Mouse (Mus musculus) testis, postnatal 10 days (tissue): ENCODE measurements at regions not wholly inside any gene's neighbourhood (a gene's known extent, or its start where the extent isn't known, plus 50 kb on each side); places are given as distances from the start of the nearest gene placed in this dataset.
A peak's percentile ranks its signal among the peaks of the same experiment; 100 is the strongest.
"Not testable (repeated sequence)": the region's sequence is repeated elsewhere in the genome, so short reads cannot be mapped to it uniquely, and the experiment has no call there.

Experiments
- DNase-seq: peaks from one replicate; pipeline ENCODE4 v3.0.0; 2021; ENCODE audit warnings: low spot score

DNA sequence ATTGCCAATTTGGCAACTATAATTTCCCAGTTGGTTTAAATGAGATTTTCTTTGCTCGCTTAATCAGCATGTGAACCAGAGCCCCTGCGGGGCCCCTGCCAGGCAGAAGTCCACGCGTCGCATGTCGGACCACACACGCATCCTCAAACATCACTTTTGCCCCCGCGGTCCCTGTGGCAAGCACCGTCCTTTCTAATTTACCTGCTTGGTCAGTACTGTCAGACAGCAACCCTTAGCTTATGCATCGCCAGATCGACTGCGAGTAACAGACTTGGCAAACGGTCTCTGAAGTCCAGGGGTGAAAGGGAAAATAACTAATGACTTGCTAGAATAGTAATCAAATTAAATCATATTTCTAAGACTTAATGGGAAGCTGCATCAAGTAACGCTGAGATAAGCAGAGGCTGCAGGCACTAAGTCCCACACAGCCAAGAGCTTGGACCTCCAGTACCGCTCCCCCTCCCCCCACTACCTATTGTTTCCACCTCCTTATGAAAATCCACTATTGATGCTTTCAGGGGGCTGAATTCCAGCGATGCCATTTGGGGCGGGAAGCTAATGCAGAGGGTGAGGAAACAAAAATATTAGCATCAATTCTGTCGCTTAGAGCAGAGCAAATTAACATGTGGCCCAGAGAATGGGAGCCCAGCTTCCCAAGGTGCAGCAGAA, 142.0 kb upstream of the Cntnap4 start:
- DNase-seq: no peak

DNA sequence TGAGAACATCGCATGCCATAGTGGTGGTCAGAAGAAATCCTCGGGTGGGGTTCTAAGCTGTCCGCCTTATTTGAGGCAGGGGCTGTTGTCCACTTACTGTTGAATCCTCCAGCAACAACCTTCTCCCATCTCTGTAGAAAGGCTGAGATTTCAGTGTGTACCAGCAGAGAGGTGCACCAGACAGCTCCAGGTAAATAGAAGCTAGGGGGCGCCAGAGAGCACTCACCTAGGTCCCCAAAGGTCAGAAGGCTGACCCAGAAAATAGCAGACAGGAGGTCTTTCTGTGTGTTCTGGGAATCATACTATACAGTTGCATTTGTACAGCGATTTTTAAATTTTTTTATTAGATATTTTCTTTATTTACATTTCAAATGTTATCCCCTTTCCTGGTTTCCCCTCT, 157.9 kb upstream of the Cntnap4 start:
- DNase-seq: no peak

DNA sequence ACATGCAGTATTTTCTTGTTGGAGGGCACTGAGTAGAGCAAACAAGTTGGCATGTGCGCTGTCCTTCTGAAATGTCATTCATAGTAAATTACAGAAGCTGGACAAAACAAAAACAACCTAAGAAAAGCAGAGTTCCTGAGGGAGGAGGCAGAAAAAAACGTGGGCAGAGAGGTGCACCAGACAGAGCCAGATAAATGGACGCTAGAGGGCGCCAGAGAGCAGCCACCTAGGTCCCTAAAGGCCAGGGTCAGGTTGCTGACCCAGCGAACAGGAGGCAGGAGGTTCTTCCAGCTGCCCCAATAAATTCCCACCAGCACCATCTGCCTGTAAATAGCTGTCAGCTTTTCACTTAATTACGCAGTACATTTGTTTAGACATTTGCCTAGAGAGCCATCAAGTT, 158.6 kb upstream of the Cntnap4 start:
- peak; percentile 69 for DNase-seq

DNA sequence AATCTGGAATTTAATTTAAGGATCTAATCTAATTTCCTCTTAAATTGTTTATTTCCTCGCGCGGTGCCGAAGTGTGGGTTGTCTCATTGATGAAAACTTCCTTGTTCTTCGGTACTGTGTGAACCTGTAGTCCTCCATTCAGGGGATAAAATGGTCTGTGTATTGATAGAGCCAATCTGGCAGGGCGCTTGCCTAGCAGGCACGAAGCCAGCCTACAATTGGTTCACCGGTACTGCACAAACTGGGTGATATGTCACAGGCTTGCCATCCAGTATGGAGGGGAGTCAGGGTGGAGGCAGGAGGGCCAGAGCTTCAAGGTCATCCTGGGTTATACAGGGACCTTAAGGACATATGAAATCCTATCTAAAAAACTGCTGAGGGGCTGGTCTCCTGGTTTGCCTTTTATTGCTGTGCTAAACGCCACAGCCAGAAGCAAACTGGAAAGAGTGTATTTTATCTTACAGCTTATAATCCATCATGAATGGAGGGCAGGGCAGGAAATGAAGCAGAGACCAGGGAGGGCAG, 161.6 kb upstream of the Cntnap4 start:
- no peak for DNase-seq

DNA sequence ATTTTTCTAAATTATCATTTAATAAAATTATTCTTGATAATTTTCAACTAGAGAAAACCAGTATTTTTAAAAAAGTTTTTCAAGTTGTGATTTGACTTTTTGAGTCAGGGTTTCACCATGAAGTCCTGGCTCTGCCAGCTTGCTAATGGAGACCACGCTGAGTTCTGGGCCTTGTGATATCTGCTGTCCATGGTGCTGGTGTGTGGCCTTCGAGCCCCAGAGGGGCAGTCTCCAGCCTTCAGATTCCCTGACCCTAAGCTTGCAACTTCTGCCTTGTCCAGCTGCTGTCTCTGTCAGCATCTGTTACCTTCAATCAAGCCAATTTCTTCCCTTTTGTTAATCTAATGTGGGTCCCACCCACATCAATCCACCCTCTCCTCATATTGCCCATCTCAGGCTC, 165.8 kb upstream of the Cntnap4 start:
- peak; percentile 53 for DNase-seq

DNA sequence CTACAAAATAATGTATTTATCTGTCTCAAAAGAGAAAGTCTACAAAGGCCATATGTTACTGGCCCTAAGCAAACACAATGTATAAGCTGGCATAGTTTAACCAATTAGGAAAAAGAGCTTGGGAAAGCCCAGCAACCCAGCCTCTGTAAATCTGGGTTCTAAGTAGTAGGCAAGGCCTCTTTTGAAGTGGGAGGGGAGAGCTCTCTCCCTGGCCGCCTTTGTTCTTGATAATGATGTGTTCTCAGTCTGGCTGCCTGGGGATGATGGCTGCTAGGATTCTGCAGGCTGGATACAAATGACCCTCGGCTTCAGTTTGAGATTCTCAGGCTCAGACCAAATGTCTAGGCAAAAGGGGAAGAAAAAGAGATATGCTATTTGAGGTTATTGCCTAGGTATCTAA, 172.4 kb upstream of the Cntnap4 start:
- DNase-seq: no peak

DNA sequence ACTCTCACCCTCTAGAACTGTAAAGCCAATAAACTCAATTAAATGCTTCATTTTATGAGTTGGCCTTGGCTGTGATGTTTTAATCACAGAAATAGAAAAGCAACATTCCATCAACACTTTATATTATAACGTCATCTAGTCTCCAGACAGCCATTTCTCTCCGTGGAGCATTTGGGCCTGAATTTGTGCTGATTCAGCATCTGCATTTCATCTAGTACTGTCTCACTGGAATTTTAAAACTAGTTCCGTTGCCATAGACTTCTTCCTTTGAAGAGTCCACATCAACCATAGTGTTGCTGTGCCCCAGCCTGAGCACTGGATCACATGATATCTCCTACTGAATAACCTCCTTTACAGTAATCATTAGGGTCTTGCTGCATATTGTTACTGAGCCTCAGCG, 179.7 kb upstream of the Cntnap4 start:
- DNase-seq: no peak

DNA sequence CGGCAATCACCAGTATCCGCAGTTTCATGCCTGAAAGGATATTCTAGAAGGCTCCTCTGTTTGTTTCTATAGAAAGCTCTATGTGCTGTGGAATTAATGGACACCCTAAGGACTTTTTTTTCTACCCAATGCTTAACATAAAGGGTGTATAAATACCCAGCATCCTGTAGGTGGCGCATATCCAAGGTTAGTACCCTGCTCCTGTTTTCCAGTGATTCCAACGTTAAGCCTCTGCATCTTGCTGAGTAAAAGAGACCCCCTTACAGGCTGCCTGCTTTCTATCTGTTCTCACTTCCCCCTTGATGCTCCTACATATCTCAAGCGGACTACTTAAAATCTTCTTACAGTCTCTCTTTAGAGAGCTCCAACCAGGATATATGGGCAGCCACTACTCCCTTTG, 221.5 kb upstream of the Cntnap4 start:
- no peak for DNase-seq

DNA sequence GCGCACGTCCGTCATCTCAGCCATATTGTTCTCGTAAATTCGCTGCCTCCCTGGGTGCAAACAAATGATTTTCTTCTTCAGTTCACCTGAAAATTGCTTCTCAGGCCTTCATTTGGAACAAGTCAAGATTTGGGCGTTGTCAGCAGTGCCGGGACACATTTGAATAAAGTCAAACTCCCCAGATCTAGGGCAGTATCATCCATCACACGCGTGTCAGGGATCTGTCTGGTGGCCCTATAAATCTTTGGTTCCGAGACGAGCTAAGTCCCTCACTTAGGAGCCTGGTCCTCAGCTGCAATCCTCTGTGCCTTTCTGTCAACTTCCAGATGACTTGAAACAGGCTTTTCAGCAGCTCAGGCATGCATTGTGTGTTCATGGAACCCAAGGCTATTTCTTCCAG, 236.7 kb upstream of the Cntnap4 start:
- no peak for DNase-seq

DNA sequence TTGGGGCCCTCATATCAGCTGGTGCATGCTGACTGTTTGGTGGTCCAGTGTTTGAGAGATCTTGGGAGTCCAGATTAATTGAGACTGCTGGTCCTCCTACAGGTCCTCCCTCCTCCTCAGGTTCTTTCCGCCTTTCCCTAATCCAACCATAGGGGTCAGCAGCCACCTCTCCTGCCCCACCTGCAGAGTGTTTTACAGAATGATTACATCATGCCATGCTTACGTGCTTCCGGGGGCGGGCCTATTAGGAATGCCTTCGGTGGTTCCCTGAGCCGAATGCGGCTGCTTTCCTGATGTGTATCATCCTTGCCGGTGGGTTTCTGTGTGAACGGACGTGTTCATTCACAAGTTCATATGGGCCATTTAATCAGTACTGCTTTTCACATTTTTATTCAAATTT, 237.8 kb upstream of the Cntnap4 start:
- DNase-seq: no peak

DNA sequence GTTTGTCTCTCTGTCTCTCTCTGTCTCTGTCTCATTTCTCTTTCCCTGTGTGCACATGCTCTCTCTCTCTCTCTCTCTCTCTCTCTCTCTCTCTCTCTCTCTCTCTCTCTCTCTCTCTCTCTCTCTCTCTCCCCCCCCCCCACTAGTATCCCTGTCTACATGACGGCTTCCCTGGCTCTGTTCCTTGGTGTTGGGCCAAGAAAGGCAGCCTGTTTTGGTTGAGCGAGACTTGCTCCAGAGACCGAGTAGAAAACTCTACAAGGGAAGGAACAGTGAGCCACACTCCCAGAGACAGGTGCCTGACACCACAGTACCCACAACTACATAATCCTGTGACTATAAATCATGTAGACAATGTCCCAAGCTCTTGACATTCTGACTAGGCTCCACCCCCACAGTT, 260.0 kb upstream of the Cntnap4 start:
- no peak for DNase-seq

DNA sequence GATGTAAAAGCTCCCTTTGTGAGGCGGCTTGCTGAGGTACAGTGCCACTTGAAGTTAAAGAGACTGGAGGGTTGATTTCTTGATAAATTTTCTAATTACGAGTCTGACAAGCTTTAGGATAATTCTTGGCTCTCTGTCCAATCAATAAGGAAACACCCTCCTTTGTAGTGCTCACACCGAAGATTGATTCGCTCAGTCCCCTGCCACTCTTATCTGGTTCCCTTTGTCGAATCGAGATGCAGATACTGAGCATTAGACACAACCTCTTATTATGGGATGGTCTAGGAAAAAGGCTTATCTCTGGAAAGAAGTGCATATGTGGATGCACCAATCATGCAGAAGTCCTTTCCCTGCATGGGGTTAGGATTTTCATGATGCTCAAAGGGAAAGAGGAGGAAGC, 261.5 kb upstream of the Cntnap4 start:
- no peak for DNase-seq

DNA sequence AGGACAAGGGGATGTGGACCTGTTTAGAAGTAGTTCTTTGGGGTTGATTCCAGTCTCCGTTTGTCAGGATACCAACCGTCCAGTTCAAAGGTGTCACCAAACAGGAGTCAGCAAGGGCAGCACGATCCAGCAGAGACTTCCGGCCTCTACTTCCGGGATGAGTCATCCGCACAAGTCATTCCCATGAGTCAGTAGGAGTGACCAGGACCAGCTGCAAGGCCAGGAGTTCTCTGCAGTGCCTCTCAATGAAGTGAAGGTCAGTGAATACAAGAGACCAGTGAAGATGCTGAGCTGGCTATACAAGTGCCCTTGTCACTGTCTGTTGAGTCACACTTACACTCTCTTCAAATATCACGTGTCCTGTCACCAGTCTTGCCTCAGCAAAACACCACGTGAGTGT, 272.8 kb upstream of the Cntnap4 start:
- no peak for DNase-seq

DNA sequence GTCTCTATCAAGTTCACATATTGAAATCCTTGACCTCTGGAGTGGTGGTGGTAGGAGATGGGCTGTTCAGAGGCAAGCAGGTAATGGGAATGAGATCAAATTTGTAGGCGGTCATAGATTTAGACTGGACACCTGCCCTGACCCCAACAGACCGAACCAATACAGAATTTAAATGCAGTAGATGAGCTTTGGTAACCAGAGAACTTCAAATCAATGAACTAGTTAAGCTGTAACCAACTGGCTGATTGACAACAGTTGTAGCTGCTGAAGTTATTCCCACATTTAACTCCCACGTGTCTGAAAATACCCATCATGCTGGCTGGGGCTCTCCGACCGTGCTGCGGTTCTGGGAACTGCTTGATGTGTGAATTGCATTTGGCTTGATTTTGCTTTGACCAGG, 268.5 kb upstream of the Gm6793 start:
- DNase-seq: no peak

DNA sequence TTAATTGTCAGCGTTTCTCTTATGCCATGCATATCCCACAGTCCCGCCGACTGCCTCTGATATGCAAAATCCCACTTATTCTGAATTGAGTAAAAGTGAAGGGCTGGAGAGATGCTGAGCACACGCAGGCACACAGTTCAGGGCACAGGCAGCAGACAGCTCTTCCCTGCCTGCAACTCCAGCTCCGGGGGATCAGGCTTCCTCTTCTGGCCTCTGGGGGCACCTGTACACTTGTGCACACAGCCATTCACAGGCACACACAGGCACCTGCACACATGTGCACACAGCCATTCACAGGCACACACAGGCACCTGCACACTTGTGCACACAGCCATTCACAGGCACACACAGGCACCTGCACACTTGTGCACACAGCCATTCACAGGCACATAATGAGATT, 254.8 kb upstream of the Gm6793 start:
- no peak for DNase-seq

DNA sequence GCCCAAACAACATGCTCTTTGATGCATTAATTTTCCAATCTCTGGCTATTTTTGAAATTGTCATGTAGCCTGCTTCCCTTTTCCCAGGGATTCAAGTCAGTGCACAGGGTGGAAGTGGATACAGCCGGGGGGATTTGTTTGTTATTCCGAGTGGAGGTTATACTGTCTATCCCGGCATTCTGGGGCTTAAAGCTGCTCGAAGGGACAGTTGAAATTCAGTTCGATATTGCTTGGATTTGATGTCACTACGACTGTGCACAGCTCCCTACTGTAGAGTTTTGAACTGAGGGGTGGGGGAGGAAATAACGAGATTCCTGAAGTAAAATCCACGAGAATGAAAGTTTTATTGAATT, 254.4 kb upstream of the Gm6793 start:
- no peak for DNase-seq

DNA sequence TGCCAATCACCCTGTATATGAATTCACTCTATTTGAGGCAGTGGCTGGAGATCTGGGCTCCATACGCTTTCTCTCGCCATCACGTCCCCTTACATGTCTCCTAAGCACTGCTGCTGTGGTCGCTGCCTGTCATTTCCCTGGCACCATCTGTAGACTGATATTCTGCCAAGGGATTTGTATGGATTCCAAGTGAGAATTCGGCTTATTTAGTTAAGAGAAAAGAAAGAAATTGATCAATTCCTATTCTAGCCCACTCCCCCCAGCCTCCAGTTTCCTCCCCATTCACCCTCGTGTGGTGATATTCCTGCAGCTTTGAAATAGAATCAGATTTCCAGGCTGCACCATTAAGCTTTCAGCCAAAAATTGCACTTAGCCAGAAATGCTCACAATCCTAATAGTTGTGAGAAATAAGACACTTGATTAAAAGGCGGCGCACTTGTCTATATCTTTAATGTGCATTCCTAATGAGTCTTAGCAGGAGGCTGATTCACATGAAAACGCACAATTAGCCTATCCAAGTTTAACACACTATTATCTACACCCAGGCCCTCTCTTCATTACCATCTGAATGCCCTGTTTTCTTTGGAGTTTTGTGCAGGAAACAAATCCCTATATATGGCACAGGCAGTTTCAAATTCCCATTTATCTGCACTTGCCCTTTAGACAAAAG, 253.8 kb upstream of the Gm6793 start:
- DNase-seq: no peak

DNA sequence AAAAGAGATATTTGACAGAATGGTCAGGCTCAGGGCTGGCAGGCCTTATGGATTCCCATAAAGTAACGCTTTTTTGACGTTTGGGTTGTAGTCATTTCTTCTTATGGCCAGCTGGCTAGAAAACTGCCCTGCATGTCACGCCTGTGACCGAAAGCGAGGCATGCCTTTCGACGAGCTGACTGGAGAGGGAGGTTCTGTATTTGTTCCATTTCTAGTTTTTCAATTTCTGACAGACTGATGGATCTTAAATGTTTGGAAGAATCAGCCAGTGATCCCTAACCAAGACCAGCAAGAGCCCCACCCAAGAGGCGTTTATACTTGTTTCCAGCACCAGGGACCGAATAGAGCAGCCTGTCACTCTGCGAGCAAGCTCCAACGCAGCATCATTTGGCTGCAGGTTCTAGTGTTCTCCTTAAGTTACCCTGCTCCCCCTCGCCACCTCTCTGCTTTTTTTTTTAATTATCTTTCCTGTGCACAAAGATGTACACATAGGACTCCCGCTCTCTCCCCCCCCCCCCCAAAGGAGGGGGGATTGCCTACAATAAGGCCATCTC, 243.2 kb upstream of the Gm6793 start:
- DNase-seq: no peak

DNA sequence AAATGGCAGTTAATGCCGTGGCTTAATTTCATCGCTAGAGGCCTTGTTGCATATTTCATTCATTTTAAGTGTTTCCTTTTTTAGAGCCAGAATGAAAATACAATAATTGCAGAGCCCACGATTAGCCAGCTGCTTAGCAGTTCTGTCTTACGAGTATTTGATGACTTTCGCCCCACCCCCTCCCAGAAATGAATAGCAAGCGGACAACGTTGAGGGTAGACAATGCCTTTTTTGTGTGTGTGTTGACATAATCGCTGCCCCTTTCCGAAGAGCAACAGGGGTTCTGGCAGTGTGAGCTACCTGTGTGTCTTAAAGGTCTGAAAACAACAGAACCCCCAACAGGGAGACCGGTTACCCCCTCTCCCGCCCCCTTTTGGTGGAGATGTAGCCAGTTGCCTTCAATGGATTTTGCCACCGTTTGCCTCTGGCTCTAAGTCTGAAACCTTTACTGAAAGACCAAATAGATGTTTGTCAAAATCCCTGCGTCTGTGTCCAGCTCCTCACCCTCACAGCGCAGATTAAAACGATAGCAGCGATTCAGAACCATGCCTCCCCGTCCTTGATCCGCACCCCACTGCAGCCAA, 242.6 kb upstream of the Gm6793 start:
- DNase-seq: no peak

DNA sequence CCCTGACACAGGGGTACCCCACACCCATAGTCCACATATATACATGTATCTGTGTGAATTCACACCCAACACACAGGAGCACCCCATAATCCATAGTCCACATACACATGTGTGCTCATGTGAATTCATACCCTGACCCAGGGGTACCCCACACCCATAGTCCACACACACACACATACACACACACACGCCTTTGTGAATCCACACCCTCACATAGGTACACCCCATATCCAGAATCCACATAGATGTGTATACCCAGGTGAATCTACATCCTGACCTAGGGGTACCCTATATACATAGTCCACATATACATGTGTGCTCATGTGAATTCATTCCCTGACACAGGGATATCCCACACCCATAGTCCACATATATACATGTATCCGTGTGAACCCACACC, 231.8 kb upstream of the Gm6793 start:
- DNase-seq: not testable (repeated sequence)

DNA sequence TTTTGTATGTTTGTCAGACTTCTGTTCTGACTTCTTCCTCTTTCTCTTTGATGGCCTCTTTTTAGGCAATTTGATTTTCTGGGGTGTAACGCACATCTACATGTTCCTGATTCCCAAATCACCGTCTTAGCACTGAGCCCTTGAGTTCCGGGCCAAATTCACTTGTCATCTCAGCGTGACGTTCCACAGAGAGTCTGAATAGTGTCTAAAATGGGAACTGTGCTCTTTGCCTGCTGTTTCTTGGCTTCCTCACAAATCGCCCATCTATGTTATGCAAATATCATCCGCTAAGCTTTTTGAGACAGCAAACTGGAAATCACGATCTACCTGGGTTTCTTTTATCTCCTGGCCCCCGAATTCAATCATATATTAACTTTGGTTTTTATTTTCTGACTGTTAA, 223.8 kb upstream of the Gm6793 start:
- no peak for DNase-seq

DNA sequence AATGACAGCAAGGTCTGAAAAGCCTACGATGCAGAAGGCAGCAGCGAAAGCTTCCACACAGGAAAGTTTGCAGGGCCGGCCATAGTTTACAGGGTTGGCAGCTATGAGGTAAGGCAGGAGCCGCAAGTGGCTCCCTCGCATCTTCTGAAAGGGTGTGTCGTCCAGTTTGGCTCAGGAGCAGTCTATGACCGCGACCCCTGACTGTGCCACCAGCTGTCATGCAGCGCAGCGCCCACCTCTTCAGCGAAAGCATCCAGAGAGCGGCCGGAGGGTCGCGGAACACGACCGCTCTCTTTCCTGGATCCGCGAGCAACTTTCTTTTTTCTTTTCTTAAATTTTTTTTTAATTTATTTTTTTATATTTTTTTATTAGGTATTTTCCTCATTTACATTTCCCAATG, 221.9 kb upstream of the Gm6793 start:
- not testable (repeated sequence) for DNase-seq

DNA sequence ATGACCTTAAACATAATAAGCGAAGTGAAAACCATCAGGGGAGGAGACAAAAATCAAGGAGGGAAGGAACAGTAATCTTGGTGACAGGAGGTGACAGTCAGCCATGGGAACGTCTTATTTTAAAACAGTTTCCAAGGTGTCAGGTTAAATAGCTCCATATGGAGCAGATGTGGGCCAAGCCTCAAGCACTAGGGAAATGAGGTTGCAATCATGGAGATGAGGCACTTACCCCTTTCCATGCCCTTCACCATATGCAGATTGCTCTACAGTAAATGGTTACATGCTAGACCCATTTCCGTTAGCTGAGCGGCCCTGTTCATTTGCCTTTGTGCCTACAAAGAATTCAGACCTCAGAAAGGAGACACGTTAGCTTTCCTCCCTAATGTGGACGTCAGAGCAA, 204.8 kb upstream of the Gm6793 start:
- no peak for DNase-seq
